Mouse (Mus musculus) intestine, postnatal 0 days (tissue): ENCODE data around the gene Slc38a4. TPM values are rescaled to one million over a fixed set of nuclear protein-coding genes. Genes with fewer than 3 reads are reported as not detected.
A peak's percentile ranks its signal among the peaks of the same experiment; 100 is the strongest.

Source experiments
- ATAC-seq: fragments of 200-750 bp; cut with Nextera tagmentation; 2 replicates; pipeline ENCODE4 v1.8.0; 2017; ENCODE audit warnings: mild to moderate bottlenecking, moderate TSS enrichment, moderate library complexity
- H3K27ac ChIP-seq: fragments of 300-500 bp; sonication (generic); 2 replicates; pipeline ENCODE4 v1.5.1; 2014; ENCODE audit warnings: mild to moderate bottlenecking, low read depth, low read length, moderate library complexity
- H3K27me3 ChIP-seq: fragments of 300-500 bp; sonication (generic); replicated peaks from 2 replicates; pipeline ENCODE4 v1.6.1; 2014; ENCODE audit warnings: low read length, mixed read lengths; ENCODE audit not compliant: control insufficient read depth, insufficient read depth
- H3K36me3 ChIP-seq: fragments of 300-500 bp; sonication (generic); 2 replicates; pipeline ENCODE4 v1.6.1; 2014; ENCODE audit warnings: mild to moderate bottlenecking, moderate library complexity; ENCODE audit not compliant: control insufficient read depth, insufficient read depth
- H3K4me1 ChIP-seq: fragments of 300-500 bp; sonication (generic); replicated peaks from 2 replicates; pipeline ENCODE4 v1.6.1; 2014; ENCODE audit warnings: antibody characterized with exemption, low read length, mixed read lengths; ENCODE audit not compliant: control insufficient read depth, insufficient read depth
- H3K4me2 ChIP-seq: fragments of 300-500 bp; sonication (generic); replicated peaks from 2 replicates; pipeline ENCODE4 v1.6.1; 2014; ENCODE audit warnings: low read depth, mild to moderate bottlenecking, moderate library complexity
- H3K4me3 ChIP-seq: fragments of 300-500 bp; sonication (generic); 2 replicates; pipeline ENCODE4 v1.5.1; 2014; ENCODE audit warnings: low read depth, low read length
- H3K9ac ChIP-seq: fragments of 300-500 bp; sonication (generic); 2 replicates; pipeline ENCODE4 v1.6.1; 2014; ENCODE audit warnings: mild to moderate bottlenecking, low read depth, low read length
- H3K9me3 ChIP-seq: fragments of 300-500 bp; sonication (generic); 2 replicates; pipeline ENCODE4 v1.6.1; 2016; ENCODE audit warnings: mixed run types; ENCODE audit not compliant: control insufficient read depth
- CTCF ChIP-seq: sonication (generic); IDR thresholded peaks from 2 replicates; pipeline ENCODE4 v1.5.1; 2016; ENCODE audit warnings: low read depth, mild to moderate bottlenecking, control low read depth, antibody characterized with exemption, moderate library complexity
- WGBS: fragments of 180-500 bp; shearing (Covaris S2); extraction: QIAGEN DNeasy Blood & Tissue Kit; methylation state at CpG from one replicate; pipeline ENCODE4 v1.1.7; 2014; 5-methylcytosine and 5-hydroxymethylcytosine counted together
- polyA plus RNA-seq: library from polyadenylated mRNA; unstranded; fragments of >200 nt; fragmentation: Nextera tagmentation; extraction: Ambion mirVana; gene quantifications from 2 replicates; pipeline ENCODE4 v1.2.1, GENCODE M21; 2015

Gene Slc38a4
- polyA plus RNA-seq, 1 experiment from 2014 or later = 11.4 TPM

DNA sequence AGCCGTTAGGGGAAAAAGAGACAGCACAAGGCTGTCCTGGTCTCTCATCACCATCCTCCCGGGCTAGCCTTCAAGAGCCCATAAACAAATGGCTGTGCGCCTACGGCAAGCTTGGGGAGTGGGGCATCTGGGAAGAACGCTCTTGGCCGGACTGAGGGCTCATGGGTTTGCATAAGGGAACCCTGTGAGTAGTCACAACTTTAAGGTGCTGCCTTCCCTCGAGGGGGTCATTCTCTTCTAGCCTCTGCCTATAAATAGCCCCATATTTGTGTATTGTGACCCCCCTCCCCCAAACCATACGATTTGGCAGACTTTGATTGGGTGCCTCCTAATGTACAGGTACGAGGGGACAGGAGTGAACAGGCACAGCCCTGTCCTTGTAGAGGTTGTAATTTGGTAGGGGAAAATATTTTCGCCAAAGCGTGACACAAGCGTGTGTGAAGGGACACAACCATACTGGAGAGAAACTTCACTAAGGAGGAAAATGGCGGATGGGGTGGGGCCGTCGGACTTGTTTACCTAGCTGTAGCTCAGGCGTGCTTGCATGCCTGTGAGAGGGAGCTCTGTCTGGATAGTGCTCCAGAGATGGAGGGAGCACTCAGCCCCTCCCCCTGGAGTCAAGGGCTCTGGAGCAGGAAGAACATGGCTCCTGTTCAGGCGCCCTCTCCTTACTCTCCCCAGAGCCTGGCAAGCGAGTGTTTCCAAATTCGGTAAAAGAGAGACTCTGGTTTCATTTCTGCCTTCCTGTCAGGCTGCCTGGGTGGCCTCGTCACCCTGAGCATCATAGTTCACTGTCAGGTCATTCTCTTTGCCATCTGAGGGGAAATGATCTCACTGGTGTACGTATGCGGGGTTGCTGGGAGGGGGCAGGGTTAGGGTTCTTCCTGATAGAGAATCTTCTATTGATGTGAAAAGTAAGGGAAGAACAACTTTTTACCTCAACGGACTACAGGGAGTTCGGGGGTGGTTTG, 3.6 kb upstream of the Slc38a4 start:
- H3K4me3 ChIP-seq = no peak overlapping the region
- H3K9ac ChIP-seq = no peak overlapping the region
- TF ChIP-seq CTCF = no peak
- WGBS = 77% methylated on average over 24 of the region's 24 CpGs
- 0 out of 2 replicates have a peak, but pooled peaks cover 2% of the 10 kb centered on the region for H3K27me3 ChIP-seq
- peaks cover 2% of the 10 kb centered on the region; the same call in 1 of the 2 replicates for H3K9me3 ChIP-seq
- H3K36me3 ChIP-seq = no peaks in the 10 kb centered on the region
- H3K4me2 ChIP-seq = no peak overlapping the region
- ATAC-seq = no peak
- H3K27ac ChIP-seq = no peak overlapping the region
- no peaks in the 10 kb centered on the region for H3K4me1 ChIP-seq

DNA sequence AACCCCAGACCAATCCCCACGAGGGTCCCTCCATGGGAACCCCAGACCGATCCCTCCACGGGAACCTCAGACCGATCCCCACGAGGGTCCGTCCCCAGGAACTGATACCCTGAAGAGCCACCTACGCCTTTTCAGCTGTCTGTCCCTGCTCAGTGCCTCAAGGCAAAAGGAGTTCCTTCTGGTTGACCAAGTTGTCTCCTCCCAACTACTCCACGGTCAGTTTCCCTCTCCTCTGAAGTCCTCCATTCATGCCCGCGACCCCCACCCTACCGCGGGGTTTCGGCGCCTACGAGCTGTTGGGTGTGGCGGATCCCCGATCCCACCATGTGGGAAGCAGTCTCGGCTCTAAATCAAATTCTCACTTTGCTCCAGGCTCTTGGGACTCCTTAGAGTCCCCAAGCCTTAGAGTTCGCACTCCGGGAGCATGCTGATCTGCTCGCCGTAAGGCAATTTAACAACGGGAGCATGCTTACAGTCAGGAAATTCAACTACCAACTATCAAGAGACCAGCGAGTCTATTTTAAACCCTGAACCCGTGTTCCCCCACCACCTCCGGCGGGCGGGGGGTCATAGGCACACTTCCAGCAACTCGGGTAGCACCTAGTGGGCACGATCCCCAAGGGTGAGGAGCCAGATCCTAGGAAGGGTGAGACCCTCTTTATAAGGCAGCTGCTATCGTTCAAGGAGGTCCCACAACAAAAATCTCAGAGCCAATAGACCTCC, 828 bp downstream of the Slc38a4 start:
- Histone ChIP-seq H3K27ac (peak overlapping the region; percentile 11; the same call in 1 of the 2 replicates), H3K9ac (peak overlapping the region; percentile 18; the same call in 1 of the 2 replicates), H3K27me3 (0 out of 2 replicates have a peak, but pooled peaks cover 2% of the 10 kb centered on the region), H3K9me3 (peaks cover 5% of the 10 kb centered on the region; the same call in 1 of the 2 replicates), H3K4me2 (peak overlapping the region; percentile 63), H3K4me1 (no peaks in the 10 kb centered on the region), H3K4me3 (peak overlapping the region; percentile 41), H3K36me3 (no peaks in the 10 kb centered on the region)
- no peak for ATAC-seq
- TF ChIP-seq CTCF = no peak
- 45% methylated on average over 31 of the region's 31 CpGs for WGBS

DNA sequence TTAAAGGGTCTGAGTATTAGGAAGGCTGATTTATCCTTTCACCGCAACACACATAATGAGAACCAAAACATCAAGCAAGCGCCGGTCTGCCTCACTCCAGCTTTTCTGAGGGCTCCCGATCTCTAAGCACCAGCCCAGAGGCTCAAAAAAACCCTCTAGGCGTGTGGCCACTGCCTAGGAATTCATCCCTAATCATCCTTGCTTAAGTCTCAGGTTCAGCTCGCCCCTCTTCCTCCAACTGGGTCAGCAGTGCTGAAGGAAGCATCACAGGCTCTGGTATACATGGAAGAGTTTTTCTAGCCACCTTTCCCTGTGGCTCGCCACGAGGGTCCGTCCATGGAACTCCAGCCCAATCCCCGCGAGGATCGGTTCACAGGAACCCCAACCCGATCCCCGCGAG, 1.6 kb downstream of the Slc38a4 start:
- WGBS = 57% methylated on average over 15 of the region's 15 CpGs
- H3K4me3 ChIP-seq = peak overlapping the region; percentile 41
- no peak for ATAC-seq
- no peaks in the 10 kb centered on the region for H3K4me1 ChIP-seq
- H3K27ac ChIP-seq = no peak overlapping the region
- H3K9me3 ChIP-seq = peaks cover 5% of the 10 kb centered on the region; the same call in 1 of the 2 replicates
- 0 out of 2 replicates have a peak, but pooled peaks cover 2% of the 10 kb centered on the region for H3K27me3 ChIP-seq
- no peak overlapping the region for H3K9ac ChIP-seq
- no peak for TF ChIP-seq CTCF
- H3K36me3 ChIP-seq = no peaks in the 10 kb centered on the region
- H3K4me2 ChIP-seq = peak overlapping the region; percentile 63

DNA sequence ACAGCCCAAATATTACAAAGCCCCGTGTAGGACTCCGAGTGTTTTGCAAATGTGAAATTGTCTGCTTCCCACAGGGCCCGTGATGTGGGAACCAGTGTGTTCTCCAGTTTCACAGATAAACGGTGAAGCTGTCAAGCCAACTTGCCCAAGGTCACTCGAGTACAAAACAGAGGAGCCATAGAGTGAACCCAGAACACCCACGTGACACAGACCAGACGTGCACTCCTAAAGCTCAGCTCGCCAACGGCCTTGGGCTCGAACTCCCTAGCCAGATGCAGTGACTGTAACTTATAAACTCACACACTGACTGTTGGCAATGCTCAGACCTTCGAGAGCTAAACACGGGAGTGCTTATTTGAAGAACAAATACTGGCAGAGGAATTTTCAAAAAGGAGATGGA, 5.3 kb downstream of the Slc38a4 start:
- ATAC-seq = no peak
- no peak overlapping the region for H3K27ac ChIP-seq
- WGBS = 58% methylated on average over 12 of the region's 12 CpGs

DNA sequence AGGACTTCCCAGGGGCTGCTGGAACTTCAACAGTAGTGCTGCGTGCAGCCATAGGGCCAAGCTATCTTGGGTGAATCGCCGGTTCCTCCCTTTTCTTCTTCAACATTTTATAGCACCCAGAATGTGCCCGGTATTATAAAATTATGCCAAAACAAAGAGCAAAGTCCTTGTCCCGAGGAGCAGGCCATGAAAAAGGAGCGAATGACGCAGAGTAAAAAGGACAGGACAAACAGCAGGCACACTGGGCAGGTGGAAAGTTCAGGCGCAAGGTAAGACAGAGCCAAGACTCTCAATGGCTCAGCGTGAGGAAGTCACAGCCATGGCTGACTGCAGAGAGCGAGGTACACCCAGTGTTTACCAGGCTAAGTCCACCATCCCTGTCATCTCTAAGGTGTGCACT, 5.7 kb downstream of the Slc38a4 start:
- H3K9me3 ChIP-seq = peaks cover 5% of the 10 kb centered on the region; the same call in 1 of the 2 replicates
- no peaks in the 10 kb centered on the region for H3K27me3 ChIP-seq
- H3K4me1 ChIP-seq = no peaks in the 10 kb centered on the region
- no peaks in the 10 kb centered on the region for H3K36me3 ChIP-seq
- H3K9ac ChIP-seq = no peak overlapping the region
- H3K27ac ChIP-seq = no peak overlapping the region
- no peak overlapping the region for H3K4me2 ChIP-seq
- ATAC-seq = no peak
- whole genome bisulfite sequencing = 42% methylated on average over 10 of the region's 10 CpGs
- H3K4me3 ChIP-seq = no peak overlapping the region
- TF ChIP-seq CTCF = no peak

More for the DNA sequence above, 5.3 kb downstream of the Slc38a4 start:
- H3K4me2 ChIP-seq = no peak overlapping the region
- no peak overlapping the region for H3K4me3 ChIP-seq
- H3K9ac ChIP-seq = no peak overlapping the region
- H3K4me1 ChIP-seq = no peaks in the 10 kb centered on the region
- no peaks in the 10 kb centered on the region for H3K27me3 ChIP-seq
- no peaks in the 10 kb centered on the region for H3K36me3 ChIP-seq
- peaks cover 5% of the 10 kb centered on the region; the same call in 1 of the 2 replicates for H3K9me3 ChIP-seq
- no peak for TF ChIP-seq CTCF
